Mouse (Mus musculus): ENCODE measurements at regions not wholly inside any gene's neighbourhood (a gene's known extent, or its start where the extent isn't known, plus 50 kb on each side); places are given as distances from the start of the nearest gene placed in this dataset.

DNA sequence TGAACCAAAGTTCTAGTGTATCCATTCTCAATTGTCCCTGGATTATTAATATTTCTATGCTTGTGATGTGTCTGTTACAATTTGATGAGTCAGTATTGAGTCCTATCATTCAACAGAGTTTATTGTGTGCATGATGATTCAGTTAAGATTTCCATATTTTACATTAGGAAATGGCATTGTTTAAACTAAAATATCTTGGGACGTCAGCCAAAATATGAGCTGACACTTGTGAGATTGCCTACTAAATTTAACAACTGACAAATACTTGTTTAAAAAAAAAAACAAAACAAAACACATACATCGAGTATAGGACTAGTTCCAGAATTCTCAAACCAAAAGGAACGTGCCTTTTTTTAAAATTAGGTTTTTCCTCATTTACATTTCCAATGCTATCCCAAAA lies 779.0 kb downstream of the Ttll7 start:
- Histone ChIP-seq H3K36me3 (ENCODE audit: control insufficient read depth, insufficient read depth, low read length, poor library complexity, severe bottlenecking) (no peaks in the 10 kb centered on the region), H3K4me1 (ENCODE audit: control insufficient read depth, insufficient read depth, low read length) (no peaks in the 10 kb centered on the region), H3K9ac (ENCODE audit: low read depth, poor library complexity, severe bottlenecking) (no peak overlapping the region), H3K27me3 (ENCODE audit: control insufficient read depth, insufficient read depth, low read length, poor library complexity, severe bottlenecking) (no peaks in the 10 kb centered on the region), H3K9me3 (replicated peaks; ENCODE audit: control insufficient read depth, insufficient read depth, low read length, poor library complexity, severe bottlenecking) (no peaks in the 10 kb centered on the region), H3K4me3 (ENCODE audit: low read depth, low read length) (no peak overlapping the region), H3K27ac (ENCODE audit: insufficient read depth, low read length) (no peak overlapping the region)
- no peak for TF ChIP-seq POLR2A (IDR thresholded peaks at IDR 0.05; ENCODE audit: insufficient read depth, low read length)
- TF ChIP-seq CTCF (IDR thresholded peaks at IDR 0.05; ENCODE audit: low read depth, low read length), result no peak
- no peak for TF ChIP-seq EP300 (IDR thresholded peaks at IDR 0.05; ENCODE audit: insufficient read depth, low read depth, low read length)

- Histone ChIP-seq H3K9ac (ENCODE audit: low read depth, poor library complexity, severe bottlenecking) (no peak overlapping the region), H3K4me1 (ENCODE audit: control insufficient read depth, insufficient read depth, low read length) (no peaks in the 10 kb centered on the region), H3K27ac (ENCODE audit: insufficient read depth, low read length) (no peak overlapping the region), H3K36me3 (ENCODE audit: control insufficient read depth, insufficient read depth, low read length, poor library complexity, severe bottlenecking) (no peaks in the 10 kb centered on the region), H3K4me3 (ENCODE audit: low read depth, low read length) (no peak overlapping the region), H3K9me3 (replicated peaks; ENCODE audit: control insufficient read depth, insufficient read depth, low read length, poor library complexity, severe bottlenecking) (no peaks in the 10 kb centered on the region), H3K27me3 (ENCODE audit: control insufficient read depth, insufficient read depth, low read length, poor library complexity, severe bottlenecking) (no peaks in the 10 kb centered on the region)
- TF ChIP-seq EP300 (IDR thresholded peaks at IDR 0.05; ENCODE audit: insufficient read depth, low read depth, low read length), result no peak
- TF ChIP-seq CTCF (IDR thresholded peaks at IDR 0.05; ENCODE audit: low read depth, low read length), result no peak
- TF ChIP-seq POLR2A (IDR thresholded peaks at IDR 0.05; ENCODE audit: insufficient read depth, low read length), result no peak
Observed at GRCm38 (mm10) chr3:147583697-147584315, 731.6 kb downstream of the Ttll7 start.

DNA sequence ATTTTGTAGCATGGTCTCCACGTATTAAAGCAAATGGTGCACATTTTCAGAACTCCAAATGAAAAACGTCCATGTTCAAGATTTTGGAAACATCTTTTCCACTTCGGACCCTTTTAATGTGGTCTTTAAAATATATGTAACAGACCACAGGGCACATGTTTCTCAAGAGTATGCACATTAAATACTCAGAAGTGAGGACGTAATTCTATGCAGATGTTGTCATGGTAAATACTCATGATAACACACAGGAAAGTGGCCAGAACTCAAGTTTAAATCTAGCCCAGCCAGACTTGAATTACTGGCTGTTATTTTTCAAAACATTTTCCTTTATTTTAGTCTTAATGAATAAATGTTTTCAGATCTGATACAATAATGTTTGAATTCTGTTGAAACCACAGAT lies 719.7 kb downstream of the Ttll7 start:
- H3K36me3 ChIP-seq (ENCODE audit: control insufficient read depth, insufficient read depth, low read length, poor library complexity, severe bottlenecking), result no peaks in the 10 kb centered on the region
- H3K27me3 ChIP-seq (ENCODE audit: control insufficient read depth, insufficient read depth, low read length, poor library complexity, severe bottlenecking), result no peaks in the 10 kb centered on the region
- H3K9ac ChIP-seq (ENCODE audit: low read depth, poor library complexity, severe bottlenecking), result no peak overlapping the region
- H3K4me3 ChIP-seq (ENCODE audit: low read depth, low read length), result no peak overlapping the region
- H3K9me3 ChIP-seq (replicated peaks; ENCODE audit: control insufficient read depth, insufficient read depth, low read length, poor library complexity, severe bottlenecking), result no peaks in the 10 kb centered on the region
- H3K27ac ChIP-seq (ENCODE audit: insufficient read depth, low read length), result no peak overlapping the region
- no peaks in the 10 kb centered on the region for H3K4me1 ChIP-seq (ENCODE audit: control insufficient read depth, insufficient read depth, low read length)
- TF ChIP-seq EP300 (IDR thresholded peaks at IDR 0.05; ENCODE audit: insufficient read depth, low read depth, low read length) (no peak), POLR2A (IDR thresholded peaks at IDR 0.05; ENCODE audit: insufficient read depth, low read length) (no peak), CTCF (IDR thresholded peaks at IDR 0.05; ENCODE audit: low read depth, low read length) (no peak)

GRCm38 (mm10) chr3:147545329-147546006 lies 693.3 kb downstream of the Ttll7 start:
- Histone ChIP-seq H3K36me3 (ENCODE audit: control insufficient read depth, insufficient read depth, low read length, poor library complexity, severe bottlenecking) (no peaks in the 10 kb centered on the region), H3K27ac (ENCODE audit: insufficient read depth, low read length) (no peak overlapping the region), H3K4me3 (ENCODE audit: low read depth, low read length) (no peak overlapping the region), H3K9me3 (replicated peaks; ENCODE audit: control insufficient read depth, insufficient read depth, low read length, poor library complexity, severe bottlenecking) (no peaks in the 10 kb centered on the region), H3K9ac (ENCODE audit: low read depth, poor library complexity, severe bottlenecking) (no peak overlapping the region), H3K27me3 (ENCODE audit: control insufficient read depth, insufficient read depth, low read length, poor library complexity, severe bottlenecking) (no peaks in the 10 kb centered on the region), H3K4me1 (ENCODE audit: control insufficient read depth, insufficient read depth, low read length) (no peaks in the 10 kb centered on the region)
- TF ChIP-seq POLR2A (IDR thresholded peaks at IDR 0.05; ENCODE audit: insufficient read depth, low read length), result no peak
- TF ChIP-seq CTCF (IDR thresholded peaks at IDR 0.05; ENCODE audit: low read depth, low read length), result no peak
- no peak for TF ChIP-seq EP300 (IDR thresholded peaks at IDR 0.05; ENCODE audit: insufficient read depth, low read depth, low read length)

DNA sequence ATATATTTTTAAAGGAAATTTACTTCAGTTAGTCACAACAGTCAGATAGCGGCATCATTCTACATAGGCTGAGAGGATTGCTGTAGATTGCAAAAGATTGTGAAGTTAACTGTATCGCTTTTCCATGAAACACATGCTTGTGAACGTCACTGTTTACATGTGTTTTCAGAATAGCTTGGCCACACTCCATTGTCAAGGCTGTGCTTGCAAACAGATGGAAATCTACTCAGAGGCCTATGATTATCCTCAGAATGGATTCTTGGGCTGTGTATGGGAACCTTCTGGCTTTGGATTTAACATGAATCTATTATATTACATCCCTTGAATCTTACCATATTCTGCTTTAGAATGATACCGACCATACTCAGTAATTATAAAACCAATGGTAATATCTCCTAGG lies 690.1 kb downstream of the Ttll7 start:
- TF ChIP-seq CTCF (IDR thresholded peaks at IDR 0.05; ENCODE audit: low read depth, low read length), result no peak
- TF ChIP-seq EP300 (IDR thresholded peaks at IDR 0.05; ENCODE audit: insufficient read depth, low read depth, low read length), result no peak
- TF ChIP-seq POLR2A (IDR thresholded peaks at IDR 0.05; ENCODE audit: insufficient read depth, low read length), result no peak
- Histone ChIP-seq H3K4me3 (ENCODE audit: low read depth, low read length) (no peak overlapping the region), H3K27ac (ENCODE audit: insufficient read depth, low read length) (no peak overlapping the region), H3K4me1 (ENCODE audit: control insufficient read depth, insufficient read depth, low read length) (no peaks in the 10 kb centered on the region), H3K9ac (ENCODE audit: low read depth, poor library complexity, severe bottlenecking) (no peak overlapping the region), H3K27me3 (ENCODE audit: control insufficient read depth, insufficient read depth, low read length, poor library complexity, severe bottlenecking) (no peaks in the 10 kb centered on the region), H3K9me3 (replicated peaks; ENCODE audit: control insufficient read depth, insufficient read depth, low read length, poor library complexity, severe bottlenecking) (no peaks in the 10 kb centered on the region), H3K36me3 (ENCODE audit: control insufficient read depth, insufficient read depth, low read length, poor library complexity, severe bottlenecking) (no peaks in the 10 kb centered on the region)

DNA sequence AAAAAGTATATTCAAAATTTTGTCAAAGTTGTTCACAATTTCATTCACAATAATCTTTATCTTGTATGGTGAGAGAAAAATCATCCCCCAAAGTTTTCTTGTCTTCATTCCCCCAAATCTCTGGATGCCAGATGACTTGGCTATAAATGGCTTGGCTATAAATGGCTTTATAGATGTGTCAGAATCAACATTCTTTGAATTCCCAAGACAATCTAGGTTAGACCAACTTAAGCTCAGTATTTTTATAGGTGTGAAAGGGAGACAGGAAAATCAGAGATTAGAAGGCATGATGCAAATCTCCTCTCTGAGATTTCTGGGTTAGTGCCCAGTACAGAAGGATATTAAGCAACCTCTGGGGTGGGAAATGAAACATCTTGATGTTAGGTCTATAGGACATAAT lies 685.4 kb downstream of the Ttll7 start:
- Histone ChIP-seq H3K36me3 (ENCODE audit: control insufficient read depth, insufficient read depth, low read length, poor library complexity, severe bottlenecking) (no peaks in the 10 kb centered on the region), H3K27ac (ENCODE audit: insufficient read depth, low read length) (no peak overlapping the region), H3K4me1 (ENCODE audit: control insufficient read depth, insufficient read depth, low read length) (no peaks in the 10 kb centered on the region), H3K27me3 (ENCODE audit: control insufficient read depth, insufficient read depth, low read length, poor library complexity, severe bottlenecking) (no peaks in the 10 kb centered on the region), H3K9ac (ENCODE audit: low read depth, poor library complexity, severe bottlenecking) (no peak overlapping the region), H3K9me3 (replicated peaks; ENCODE audit: control insufficient read depth, insufficient read depth, low read length, poor library complexity, severe bottlenecking) (no peaks in the 10 kb centered on the region), H3K4me3 (ENCODE audit: low read depth, low read length) (no peak overlapping the region)
- TF ChIP-seq CTCF (IDR thresholded peaks at IDR 0.05; ENCODE audit: low read depth, low read length) (no peak), EP300 (IDR thresholded peaks at IDR 0.05; ENCODE audit: insufficient read depth, low read depth, low read length) (no peak), POLR2A (IDR thresholded peaks at IDR 0.05; ENCODE audit: insufficient read depth, low read length) (no peak)

Data from ES-Bruce4 (cell line).